Mouse (Mus musculus) T-cell, adult 2 months (primary cell): Measurements from ENCODE around the gene Mfap1b.

Experiments
- DNase-seq: peaks from one replicate; pipeline ENCODE4 v3.0.0; 2022; ENCODE audit warnings: low spot score

Gene Mfap1b

DNA sequence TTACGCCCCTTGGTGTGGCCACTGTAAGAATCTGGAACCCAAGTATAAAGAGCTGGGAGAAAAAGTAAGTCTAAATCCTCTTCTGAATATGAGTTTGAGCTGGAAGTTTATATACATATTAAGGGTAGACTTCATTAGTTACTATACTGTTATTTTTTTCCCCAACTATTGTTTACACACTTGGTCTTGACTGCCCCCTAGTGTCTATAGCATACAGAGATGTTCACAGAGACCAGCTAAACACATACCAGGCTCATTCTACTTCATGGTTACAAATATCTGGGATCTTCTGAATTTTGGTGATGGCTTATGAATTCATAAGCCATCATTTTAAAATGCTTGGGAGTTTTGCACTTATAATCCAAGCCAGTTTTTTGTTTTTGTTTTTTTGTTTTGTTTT, 39.0 kb downstream of the Mfap1b start:
- DNase-seq, result peak; percentile 36

DNA sequence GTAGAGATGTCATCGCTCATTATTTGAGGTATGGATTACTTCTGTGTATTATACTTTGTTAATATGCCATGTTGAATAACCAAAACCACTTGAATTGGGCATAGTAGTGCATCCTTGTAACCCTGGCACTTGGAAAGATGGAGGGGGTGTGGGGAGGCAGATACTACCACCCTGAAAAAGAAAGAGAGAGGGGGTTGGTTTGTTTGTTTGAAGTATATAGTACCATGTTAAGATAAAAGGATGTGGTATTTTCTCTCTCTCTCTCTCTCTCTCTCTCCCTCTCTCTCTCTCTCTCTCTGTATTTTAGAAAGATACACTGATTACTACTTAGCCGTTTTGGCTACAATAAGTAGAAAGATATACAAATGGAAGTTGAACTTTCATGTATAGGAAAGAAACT, 48.0 kb downstream of the Mfap1b start:
- no peak for DNase-seq

DNA sequence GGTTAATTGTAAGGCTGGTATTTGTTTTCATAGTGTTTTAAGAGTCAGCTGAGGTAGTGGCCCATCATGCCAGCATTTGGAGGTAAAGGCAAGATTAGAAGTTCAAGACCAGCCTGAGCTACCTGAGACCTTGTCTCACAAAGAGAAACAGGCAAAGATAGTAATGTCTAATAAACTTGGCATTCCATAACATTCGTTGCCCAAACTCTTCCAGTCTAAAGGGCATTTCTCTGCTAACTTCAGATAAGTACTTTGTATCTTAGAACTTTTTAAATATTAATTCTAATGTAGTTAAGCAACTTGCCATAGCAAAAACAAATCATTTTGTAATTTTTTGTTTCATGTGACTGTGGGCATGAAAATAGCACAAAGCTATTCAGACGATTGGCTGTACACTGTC, 50.7 kb downstream of the Mfap1b start:
- DNase-seq, result no peak

GRCm38 (mm10) chr2:121418476-121418875, 55.4 kb downstream of the Mfap1b start:
- no peak for DNase-seq

GRCm38 (mm10) chr2:121416356-121416755, 57.5 kb downstream of the Mfap1b start:
- no peak for DNase-seq

- no peak for DNase-seq
Observed at GRCm38 (mm10) chr2:121415591-121415990, 58.3 kb downstream of the Mfap1b start.

DNA sequence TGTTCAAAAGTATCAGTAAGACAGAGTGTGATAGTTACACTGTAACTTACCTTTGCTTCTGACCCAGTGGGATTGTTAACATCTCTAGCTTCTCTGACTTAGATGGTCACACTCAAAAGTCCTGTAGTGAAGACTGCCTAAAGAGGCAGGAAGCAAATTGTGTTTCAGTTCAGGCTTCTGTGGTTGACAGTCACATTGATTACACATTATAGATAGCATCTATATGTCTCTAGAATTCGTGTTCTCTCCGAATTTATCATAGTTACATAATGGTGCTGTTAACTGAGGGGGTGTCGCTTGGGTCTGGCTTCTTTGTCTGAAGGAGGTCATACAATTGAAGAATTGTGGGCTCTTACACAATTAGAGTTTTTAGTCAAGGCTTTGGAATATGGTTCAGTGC, 58.8 kb downstream of the Mfap1b start:
- DNase-seq, result no peak

DNA sequence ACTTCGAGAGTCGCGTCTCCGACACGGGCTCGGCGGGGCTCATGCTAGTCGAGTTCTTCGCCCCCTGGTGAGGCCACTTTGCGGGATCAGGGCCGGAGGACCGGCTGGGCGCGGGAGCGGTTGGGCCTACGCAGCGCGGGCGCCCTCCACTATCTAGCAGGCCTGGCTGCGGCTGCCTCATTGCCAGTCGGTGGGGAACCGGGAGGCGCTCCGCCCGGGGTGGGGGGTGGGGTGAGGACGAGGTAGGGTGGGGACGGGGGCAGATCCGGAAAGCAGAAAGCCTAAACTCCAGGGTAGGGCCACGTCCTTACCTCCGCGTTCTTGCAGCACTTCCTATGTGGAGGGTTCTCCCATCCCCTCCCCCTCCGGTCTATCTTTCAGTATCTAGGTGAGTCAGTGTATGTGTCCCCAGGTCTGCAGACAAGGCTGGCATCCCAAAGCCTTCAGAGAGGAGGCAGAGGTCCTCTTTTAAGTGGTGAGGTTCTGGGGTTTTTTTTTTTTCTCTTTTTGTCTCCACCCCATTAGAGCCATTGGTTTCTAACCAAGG, 59.7 kb downstream of the Mfap1b start:
- DNase-seq, result peak; percentile 57

DNA sequence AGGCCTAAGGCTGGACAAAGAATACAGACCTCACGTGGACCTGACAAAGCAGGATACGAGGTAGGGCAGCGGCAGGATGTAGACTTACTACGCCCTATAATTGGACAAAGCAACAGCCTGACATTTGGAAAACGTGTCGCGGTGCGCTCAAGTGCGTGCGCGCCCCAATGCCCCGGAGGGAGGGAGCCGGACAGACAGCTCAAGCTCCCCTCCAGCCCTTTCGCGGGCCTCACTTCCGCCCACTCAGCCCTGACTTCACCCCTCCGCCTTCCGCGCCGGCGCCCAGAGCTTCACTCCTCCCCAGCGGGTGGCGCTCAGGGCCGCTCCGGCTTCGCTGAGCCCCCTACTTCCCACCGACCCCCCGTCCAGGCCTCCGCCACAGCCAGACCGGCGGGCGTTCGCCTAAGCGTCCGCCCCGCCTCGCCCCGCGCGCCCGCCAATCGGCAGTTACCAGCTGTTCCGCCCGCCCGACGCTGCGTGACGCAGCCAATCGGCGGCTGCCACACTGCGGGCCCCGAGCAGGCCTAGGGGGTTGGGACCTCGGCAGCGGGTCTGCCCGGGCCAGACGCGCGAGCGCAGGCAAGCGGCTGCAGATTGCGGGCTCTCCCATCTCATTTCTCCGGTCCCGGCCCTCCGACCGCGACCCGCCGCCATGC, 60.4 kb downstream of the Mfap1b start, which contains the start of the genes Pdia3 and Catsper2:
Gene Pdia3 (plus strand): TSS at position 389 of the 656 bp plus-strand sequence.
Gene Catsper2 (minus strand): TSS at position 406 of the 656 bp plus-strand sequence.
- DNase-seq, result peak; percentile 93

DNA sequence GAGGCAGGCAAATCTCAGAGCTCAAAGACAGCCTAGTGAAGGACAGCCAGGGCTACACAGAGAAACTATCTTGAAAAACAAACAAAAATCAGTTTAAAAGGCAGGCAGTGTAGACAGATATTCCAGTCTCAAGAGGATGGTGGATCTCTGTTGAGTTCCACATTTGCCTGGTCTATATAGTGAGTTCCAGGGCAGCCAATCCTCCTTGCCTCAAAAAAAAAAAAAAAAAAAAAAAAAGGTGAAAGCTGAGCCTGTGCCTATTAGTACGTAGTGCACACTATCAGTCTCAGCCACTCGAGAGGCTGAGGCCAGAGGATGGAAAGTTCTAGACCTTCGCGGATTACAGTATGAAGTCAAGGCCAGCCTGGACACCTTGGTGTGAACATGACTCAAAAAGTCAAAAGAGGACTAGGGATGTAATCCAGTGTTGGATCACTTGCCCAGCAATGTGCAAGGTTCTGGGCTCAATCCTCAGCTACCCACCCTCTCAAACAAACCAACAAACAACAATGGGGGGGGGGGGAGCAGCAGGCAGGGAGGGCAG, 61.0 kb downstream of the Mfap1b start:
- no peak for DNase-seq
